Mouse (Mus musculus) hindbrain, postnatal 0 days (tissue): ENCODE results near the gene Got2. TPM values are rescaled to one million over a fixed set of nuclear protein-coding genes. Genes with fewer than 3 reads are reported as not detected.

Experiments used
- ATAC-seq: fragments of 200-750 bp; cut with Nextera tagmentation; 2 replicates; pipeline ENCODE4 v1.8.0; 2017; ENCODE audit warnings: mild to moderate bottlenecking, moderate TSS enrichment, moderate library complexity
- DNase-seq: peaks from one replicate; pipeline ENCODE4 v3.0.0-alpha.2; 2015; ENCODE audit warnings: low spot score
- H3K27ac ChIP-seq: fragments of 300-500 bp; sonication (generic); 2 replicates; pipeline ENCODE4 v1.5.1; 2014; ENCODE audit warnings: mild to moderate bottlenecking
- H3K27me3 ChIP-seq: fragments of 300-500 bp; sonication (generic); 2 replicates; pipeline ENCODE4 v1.6.1; 2014; ENCODE audit warnings: low read length, mixed read lengths; ENCODE audit not compliant: insufficient read depth
- H3K36me3 ChIP-seq: fragments of 300-500 bp; sonication (generic); 2 replicates; pipeline ENCODE4 v1.6.1; 2014; ENCODE audit warnings: low read length, mixed read lengths; ENCODE audit not compliant: insufficient read depth
- H3K4me1 ChIP-seq: fragments of 300-500 bp; sonication (generic); 2 replicates; pipeline ENCODE4 v1.6.1; 2014; ENCODE audit warnings: antibody characterized with exemption, low read length, mixed read lengths; ENCODE audit not compliant: insufficient read depth
- H3K4me2 ChIP-seq: fragments of 300-500 bp; sonication (generic); 2 replicates; pipeline ENCODE4 v1.6.1; 2014; ENCODE audit warnings: low read depth, mild to moderate bottlenecking, low read length, moderate library complexity, mixed read lengths
- H3K4me3 ChIP-seq: fragments of 300-500 bp; sonication (generic); 2 replicates; pipeline ENCODE4 v1.5.1; 2014; ENCODE audit warnings: low read length
- H3K9ac ChIP-seq: fragments of 300-500 bp; sonication (generic); replicated peaks from 2 replicates; pipeline ENCODE4 v1.6.1; 2014; ENCODE audit warnings: mild to moderate bottlenecking, low read length, moderate library complexity, mixed read lengths
- H3K9me3 ChIP-seq: fragments of 300-500 bp; sonication (generic); 2 replicates; pipeline ENCODE4 v1.6.1; 2016; ENCODE audit warnings: low read length, mixed read lengths
- CTCF ChIP-seq: IDR thresholded peaks from 2 replicates; pipeline ENCODE4 v1.5.1; 2016; ENCODE audit warnings: antibody characterized with exemption, control low read depth, low read depth
- WGBS: fragments of 180-500 bp; shearing (Covaris S2); extraction: QIAGEN DNeasy Blood & Tissue Kit; methylation state at CpG from one replicate; pipeline ENCODE4 v1.1.7; 2014; 5-methylcytosine and 5-hydroxymethylcytosine counted together
- polyA plus RNA-seq: library from polyadenylated mRNA; unstranded; fragments of >200 nt; fragmentation: Nextera tagmentation; extraction: Ambion mirVana; gene quantifications from 2 replicates; pipeline ENCODE4 v1.2.1, GENCODE M21; 2015
- total RNA-seq: library from RNA; depleted of rRNA; stranded (reverse); fragments of >200 nt; gene quantifications from 2 replicates; pipeline ENCODE4 v1.2.3, GENCODE M21; 2014

The Got2 gene
- total and polyA plus RNA-seq, 2 experiments from 2014 or later = 228 to 243 TPM

DNA sequence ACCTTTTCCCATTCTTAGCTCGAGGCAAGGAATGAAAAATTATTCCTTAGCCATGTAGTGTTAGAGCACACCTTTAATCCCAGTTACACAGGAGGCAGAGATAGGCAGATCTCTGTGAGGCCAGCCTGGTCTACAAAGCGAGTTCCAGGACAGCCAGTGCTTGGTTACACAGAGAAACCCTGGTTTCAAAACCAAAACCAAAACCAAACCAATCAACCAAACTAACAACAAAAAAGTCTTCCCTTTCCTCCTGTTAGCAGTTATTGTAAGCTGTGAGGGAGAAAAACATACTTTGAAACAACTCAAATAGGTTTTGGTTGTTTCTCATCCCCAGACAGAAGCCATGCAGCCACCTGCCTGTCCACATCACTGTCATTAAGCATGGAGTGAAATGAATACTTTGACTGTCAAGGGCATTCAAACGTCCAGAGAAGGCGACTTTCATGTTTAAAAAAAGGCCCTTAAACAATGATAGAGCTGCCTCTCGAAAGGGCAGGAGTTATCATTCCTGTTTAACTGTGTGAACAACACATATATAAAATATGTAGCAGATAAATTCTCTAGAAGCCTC lies 3.0 kb downstream of the Got2 start:
- ATAC-seq (no peak), DNase-seq (no peak)
- no peak for TF ChIP-seq CTCF
- H3K9me3 ChIP-seq = no peaks in the 10 kb centered on the region
- peaks cover 5% of the 10 kb centered on the region; the same call in 1 of the 2 replicates for H3K4me1 ChIP-seq
- H3K36me3 ChIP-seq = no peaks in the 10 kb centered on the region
- H3K4me2 ChIP-seq = no peak overlapping the region
- no peak overlapping the region for H3K4me3 ChIP-seq
- no peaks in the 10 kb centered on the region for H3K27me3 ChIP-seq
- no peak overlapping the region for H3K27ac ChIP-seq
- 74% methylated on average over 5 of the region's 5 CpGs for WGBS
- H3K9ac ChIP-seq = no peak overlapping the region

DNA sequence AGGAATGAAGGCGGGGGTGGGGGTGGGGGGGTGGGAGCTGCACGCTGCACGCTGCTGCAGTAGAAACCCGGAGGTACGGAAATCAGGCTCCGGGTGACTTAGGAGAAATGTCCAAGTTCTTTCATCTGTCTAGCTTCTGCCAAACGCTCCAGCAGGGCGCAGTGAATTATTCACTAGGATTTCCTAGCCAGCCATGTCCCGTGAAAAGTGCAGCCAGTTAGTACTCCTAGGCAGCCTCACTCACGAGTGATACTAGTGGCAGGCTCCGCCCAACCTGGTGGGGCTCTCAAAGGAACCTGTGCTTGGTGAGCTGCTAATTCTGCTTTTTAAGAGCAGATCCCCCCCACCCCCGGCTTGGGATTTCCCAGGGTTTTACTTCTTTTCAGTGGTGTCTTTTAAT lies 3.9 kb downstream of the Got2 start:
- no peak overlapping the region for H3K4me3 ChIP-seq
- H3K9ac ChIP-seq = no peak overlapping the region
- no peak overlapping the region for H3K4me2 ChIP-seq
- no peak overlapping the region for H3K27ac ChIP-seq
- WGBS = 73% methylated on average over 12 of the region's 12 CpGs
- H3K27me3 ChIP-seq = no peaks in the 10 kb centered on the region
- peaks cover 5% of the 10 kb centered on the region; the same call in 1 of the 2 replicates for H3K4me1 ChIP-seq
- no peaks in the 10 kb centered on the region for H3K36me3 ChIP-seq
- DNase-seq (no peak), ATAC-seq (no peak)
- H3K9me3 ChIP-seq = no peaks in the 10 kb centered on the region
- TF ChIP-seq CTCF = no peak

DNA sequence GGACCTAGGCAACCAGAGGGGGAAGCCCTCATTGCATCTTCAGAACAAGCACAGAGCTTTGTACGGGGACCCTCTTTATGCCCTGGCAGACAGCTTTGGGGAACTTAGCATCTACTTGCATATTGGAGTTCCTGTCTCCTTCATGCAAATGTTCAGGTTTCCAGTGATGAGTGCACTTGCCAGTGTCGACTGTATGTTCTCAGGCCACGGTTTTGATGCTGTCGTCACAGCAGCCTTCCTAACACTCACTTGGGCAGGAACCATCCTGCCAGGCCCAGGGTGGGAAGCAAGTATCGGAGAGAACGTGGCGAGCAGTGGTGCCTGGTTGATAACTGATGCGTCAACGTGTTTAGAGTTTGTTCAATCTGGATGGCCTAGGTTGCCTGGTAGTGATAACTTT lies 6.2 kb downstream of the Got2 start:
- H3K27ac ChIP-seq = no peak overlapping the region
- DNase-seq (no peak), ATAC-seq (no peak)
- no peaks in the 10 kb centered on the region for H3K27me3 ChIP-seq
- no peak overlapping the region for H3K9ac ChIP-seq
- no peak overlapping the region for H3K4me3 ChIP-seq
- TF ChIP-seq CTCF = no peak
- H3K36me3 ChIP-seq = peaks cover 3% of the 10 kb centered on the region; the same call in 1 of the 2 replicates
- peaks cover 4% of the 10 kb centered on the region; the same call in 1 of the 2 replicates for H3K4me1 ChIP-seq
- no peaks in the 10 kb centered on the region for H3K9me3 ChIP-seq
- H3K4me2 ChIP-seq = no peak overlapping the region
- WGBS = 89% methylated on average over 9 of the region's 9 CpGs

DNA sequence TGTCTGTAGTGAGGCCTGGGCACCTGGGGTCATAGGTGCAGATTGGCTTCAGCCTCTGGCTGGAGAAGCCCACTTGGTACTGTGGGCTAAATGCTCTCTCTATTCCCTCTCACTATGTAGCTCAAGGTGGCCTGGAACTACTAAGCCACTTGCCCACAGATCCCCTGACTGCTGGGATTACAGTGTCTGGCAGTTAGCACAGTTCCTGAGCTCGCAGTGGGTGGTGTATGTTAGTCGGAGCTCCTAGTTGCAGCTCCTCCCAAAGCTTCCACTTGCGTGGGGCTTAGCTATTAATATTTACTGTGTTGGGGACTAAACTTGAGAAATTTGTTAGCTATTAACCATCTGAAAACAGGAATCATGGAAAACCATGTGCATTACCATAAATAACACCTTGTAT lies 6.8 kb downstream of the Got2 start:
- peaks cover 9% of the 10 kb centered on the region; the same call in 1 of the 2 replicates for H3K36me3 ChIP-seq
- H3K4me3 ChIP-seq = no peak overlapping the region
- WGBS = 88% methylated on average over 3 of the region's 3 CpGs
- no peak overlapping the region for H3K9ac ChIP-seq
- H3K27me3 ChIP-seq = no peaks in the 10 kb centered on the region
- ATAC-seq (no peak), DNase-seq (no peak)
- no peak overlapping the region for H3K27ac ChIP-seq
- no peak for TF ChIP-seq CTCF
- H3K4me1 ChIP-seq = no peaks in the 10 kb centered on the region
- no peak overlapping the region for H3K4me2 ChIP-seq
- H3K9me3 ChIP-seq = no peaks in the 10 kb centered on the region

DNA sequence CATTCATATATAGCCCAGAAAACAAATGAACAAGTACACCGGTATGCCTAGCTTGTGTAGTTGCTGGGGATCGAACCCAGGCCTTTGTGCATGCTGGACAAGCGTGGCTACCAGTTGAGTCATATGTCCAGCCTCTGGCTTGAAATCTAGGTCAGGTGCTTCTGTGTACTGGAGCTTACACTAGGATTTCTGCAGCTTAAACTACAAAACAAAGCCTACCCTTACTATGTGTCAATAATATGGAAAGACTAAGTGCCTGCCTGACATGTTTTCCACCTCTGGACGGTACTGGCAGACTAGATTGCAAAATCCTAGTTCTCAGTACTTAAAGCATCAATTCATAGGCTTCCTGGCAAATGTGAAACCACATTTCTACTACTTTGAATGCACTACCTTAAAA lies 8.5 kb downstream of the Got2 start:
- Histone ChIP-seq H3K27me3 (no peaks in the 10 kb centered on the region), H3K4me2 (no peak overlapping the region), H3K36me3 (peaks cover 9% of the 10 kb centered on the region; the same call in 1 of the 2 replicates), H3K4me1 (no peaks in the 10 kb centered on the region), H3K4me3 (no peak overlapping the region), H3K27ac (no peak overlapping the region), H3K9me3 (no peaks in the 10 kb centered on the region), H3K9ac (no peak overlapping the region)
- ATAC-seq (no peak), DNase-seq (no peak)
- 90% methylated on average over 4 of the region's 4 CpGs for WGBS
- TF ChIP-seq CTCF = no peak

DNA sequence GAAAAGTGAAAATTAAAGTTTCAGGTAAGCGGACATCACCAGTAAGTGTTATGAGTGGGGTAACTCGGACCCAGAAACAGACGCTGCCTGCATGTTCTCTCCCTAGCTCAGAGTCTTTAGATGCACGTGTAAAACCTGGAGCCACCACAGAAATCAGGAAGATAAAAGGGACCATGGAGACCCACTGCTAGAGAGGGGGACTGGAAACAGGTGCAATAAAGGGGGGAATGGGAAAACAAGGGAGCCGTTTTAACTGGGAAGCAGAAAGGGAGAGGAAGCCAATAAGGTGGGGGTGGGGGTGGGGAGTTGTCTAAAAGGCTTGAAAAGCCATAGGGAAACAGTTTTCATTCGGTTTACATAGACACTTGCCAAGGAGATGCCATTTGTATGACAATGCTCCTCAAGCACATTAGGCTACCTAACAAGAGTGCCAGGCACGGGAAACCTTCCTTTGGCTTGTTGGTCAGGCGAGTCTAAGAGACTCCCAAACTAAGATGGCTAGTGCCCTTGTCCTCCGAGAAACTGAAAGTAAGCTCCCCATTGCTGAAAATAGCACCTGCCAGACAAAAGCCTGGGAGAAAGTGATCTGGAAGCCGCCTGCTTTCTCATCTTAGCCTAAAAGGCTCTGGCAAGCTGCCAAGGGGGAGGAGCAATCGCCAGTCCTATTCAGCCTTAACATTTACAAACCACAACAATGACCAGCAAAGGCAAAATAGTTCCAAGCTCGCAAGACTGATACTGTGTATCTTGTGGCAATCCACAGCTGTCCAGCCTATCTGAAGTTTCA lies 10.0 kb downstream of the Got2 start:
- H3K27ac ChIP-seq = peak overlapping the region; percentile 20; the same call in 1 of the 2 replicates
- H3K27me3 ChIP-seq = no peaks in the 10 kb centered on the region
- peak overlapping the region; percentile 25 for H3K4me3 ChIP-seq
- ATAC-seq = peak; percentile 51; the same call in 1 of the 2 replicates
- 35% methylated on average over 12 of the region's 12 CpGs for WGBS
- peak overlapping the region; percentile 52 for H3K4me2 ChIP-seq
- H3K9ac ChIP-seq = no peak overlapping the region; the same call in 1 of the 2 replicates
- no peaks in the 10 kb centered on the region for H3K4me1 ChIP-seq
- H3K36me3 ChIP-seq = peaks cover 19% of the 10 kb centered on the region; the same call in 1 of the 2 replicates
- no peaks in the 10 kb centered on the region for H3K9me3 ChIP-seq
- no peak for TF ChIP-seq CTCF
- peak; percentile 74 for DNase-seq

DNA sequence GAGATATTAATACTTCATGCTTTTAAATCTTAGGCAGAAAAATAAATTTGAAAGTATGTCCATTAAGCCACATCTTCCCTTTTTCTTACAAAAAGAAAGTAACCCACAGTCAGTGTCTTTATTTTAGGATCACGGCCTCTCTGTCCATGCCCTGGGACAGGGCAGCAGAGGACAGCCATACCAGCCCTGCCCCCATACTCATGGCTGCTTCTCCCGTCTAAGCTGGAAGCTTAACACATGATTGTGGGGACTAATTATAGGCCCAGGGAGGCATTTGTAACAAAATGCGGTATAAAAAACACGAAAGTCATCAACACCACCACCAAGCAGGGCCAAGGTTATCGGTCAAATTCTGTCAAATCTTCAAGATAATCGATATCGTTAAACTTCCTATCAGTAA lies 13.1 kb downstream of the Got2 start:
- DNase-seq (no peak), ATAC-seq (no peak)
- Histone ChIP-seq H3K4me3 (no peak overlapping the region), H3K4me1 (no peaks in the 10 kb centered on the region), H3K36me3 (peaks cover 41% of the 10 kb centered on the region), H3K9ac (no peak overlapping the region), H3K27ac (no peak overlapping the region), H3K9me3 (no peaks in the 10 kb centered on the region), H3K27me3 (no peaks in the 10 kb centered on the region), H3K4me2 (no peak overlapping the region)
- WGBS = 96% methylated on average over 7 of the region's 7 CpGs
- TF ChIP-seq CTCF = no peak
